Mouse (Mus musculus): ENCODE measurements around the gene Nudt17. TPM values are rescaled to one million over a fixed set of nuclear protein-coding genes. Genes with fewer than 3 reads are reported as not detected.
"Not testable (repeated sequence)": the region's sequence is repeated elsewhere in the genome, so short reads cannot be mapped to it uniquely, and the experiment has no call there.

The Nudt17 gene
- total RNA-seq, 2 experiments from 2014 or later = 5.3 to 5.4 TPM

- intact Hi-C loops (cut with DNase I) = no loop called here
- DNase-seq = no peak
These were observed 2.1 kb downstream of the Nudt17 start for GRCm38 (mm10) chr3:96706217-96706616.

DNA sequence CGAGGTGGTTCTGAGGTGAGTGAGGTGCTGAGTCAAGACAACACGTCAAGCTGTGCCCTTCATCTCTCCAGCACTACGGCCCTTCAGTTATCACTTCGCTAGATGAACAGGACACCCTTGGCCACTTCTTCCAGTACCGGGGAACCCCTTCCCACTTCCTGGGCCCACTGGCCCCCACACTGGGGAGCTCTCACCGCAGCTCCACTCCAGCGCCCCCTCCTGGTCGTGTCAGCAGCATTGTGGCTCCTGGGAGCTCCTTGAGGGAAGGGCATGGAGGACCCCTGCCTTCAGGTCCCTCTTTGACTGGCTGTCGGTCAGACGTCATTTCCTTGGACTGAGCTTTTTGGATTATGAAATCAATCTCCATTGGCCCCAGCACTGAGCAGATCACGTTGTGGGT is 3.6 kb downstream of the Nudt17 start:
- peak; percentile 41 for DNase-seq
- intact Hi-C loops (cut with DNase I) = no loop called here

DNA sequence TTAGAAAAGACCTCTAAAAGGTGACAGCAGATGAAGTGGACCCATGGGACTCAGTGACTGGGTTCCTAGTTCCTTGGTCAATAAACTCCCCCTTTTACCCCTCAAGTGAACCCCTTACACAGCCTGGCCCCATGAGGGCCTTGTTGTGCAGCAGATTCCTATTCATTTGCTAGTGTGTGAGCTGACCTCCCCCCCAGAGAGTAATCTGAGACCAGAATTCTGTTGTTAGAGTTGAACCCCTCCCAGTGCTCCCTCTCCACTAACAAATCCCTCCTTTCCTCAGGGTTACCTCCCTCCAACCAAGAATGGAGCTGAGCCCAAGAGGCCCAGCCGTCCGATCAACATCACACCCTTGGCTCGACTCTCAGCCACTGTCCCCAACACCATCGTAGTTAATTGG is 7.4 kb downstream of the Nudt17 start:
- DNase-seq = no peak
- intact Hi-C loops (cut with DNase I) = no loop called here

- no peak for DNase-seq
- intact Hi-C loops (cut with DNase I) = no loop called here
These were observed 8.0 kb downstream of the Nudt17 start for GRCm38 (mm10) chr3:96700376-96700775.

GRCm38 (mm10) chr3:96698993-96699690 is 9.2 kb downstream of the Nudt17 start:
- no peak for DNase-seq
- intact Hi-C loops (cut with DNase I) = no loop called here

DNA sequence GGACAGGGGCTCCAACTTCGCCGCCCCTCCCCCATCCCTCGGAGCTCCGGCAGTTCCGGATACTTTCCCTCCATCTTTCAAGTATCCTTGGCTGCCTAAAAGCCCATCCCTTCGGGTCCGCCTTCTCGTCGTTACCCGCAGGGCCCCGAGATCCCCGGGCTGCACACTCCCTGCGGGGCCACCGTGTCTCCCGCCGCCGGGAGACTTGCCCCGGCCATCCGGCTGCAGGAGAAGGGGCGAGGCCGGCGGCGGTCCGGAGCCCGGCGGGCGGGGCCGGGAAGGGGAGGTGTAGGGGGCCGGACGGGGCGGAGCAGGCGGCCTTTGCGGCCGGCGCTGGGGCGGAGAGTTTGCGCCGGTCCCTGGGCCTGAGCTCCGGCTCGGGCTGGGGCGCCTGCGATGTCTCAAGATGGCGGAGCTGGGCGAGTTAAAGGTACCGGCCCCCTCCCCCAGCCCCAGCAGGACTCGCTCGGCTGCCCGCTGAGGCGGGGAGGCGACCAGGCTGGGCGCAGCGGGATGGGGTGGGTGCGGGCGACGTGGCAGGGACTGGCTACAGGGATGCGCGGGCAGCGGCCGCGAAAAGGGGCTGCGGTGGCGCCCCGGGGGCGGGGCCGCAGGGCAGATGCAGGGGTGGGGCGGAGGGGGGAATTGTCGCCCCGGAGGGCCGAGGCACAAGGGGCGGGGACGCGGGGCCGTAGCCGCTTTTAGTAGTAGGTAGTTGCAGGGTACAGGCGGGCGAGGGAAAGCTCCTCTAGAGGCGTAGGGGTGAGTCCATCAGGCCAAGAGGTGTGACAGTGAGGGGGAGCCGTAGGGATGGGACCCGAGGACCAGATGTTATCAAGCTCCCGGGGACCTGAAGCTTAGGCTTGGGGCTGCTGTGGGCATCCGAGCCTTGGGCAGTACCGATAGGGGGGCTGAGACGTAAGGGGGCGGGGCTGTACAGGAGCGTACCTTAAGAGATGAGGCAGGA is 11.3 kb downstream of the Nudt17 start:
- DNase-seq = peak; percentile 89
- intact Hi-C loops (cut with DNase I) = no loop called here

- intact Hi-C loops (cut with DNase I) = no loop called here
These were observed 12.1 kb downstream of the Nudt17 start, which contains the start of gene Pias3 for GRCm38 (mm10) chr3:96696198-96696765. Gene Pias3 (plus strand): TSS chr3:96696384.

GRCm38 (mm10) chr3:96693579-96693978 is 14.8 kb downstream of the Nudt17 start:
- intact Hi-C loops (cut with DNase I) = no loop called here
- DNase-seq = no peak

More at GRCm38 (mm10) chr3:96696198-96696765, 12.1 kb downstream of the Nudt17 start, which contains the start of gene Pias3:
- peak; percentile 81 for DNase-seq

DNA sequence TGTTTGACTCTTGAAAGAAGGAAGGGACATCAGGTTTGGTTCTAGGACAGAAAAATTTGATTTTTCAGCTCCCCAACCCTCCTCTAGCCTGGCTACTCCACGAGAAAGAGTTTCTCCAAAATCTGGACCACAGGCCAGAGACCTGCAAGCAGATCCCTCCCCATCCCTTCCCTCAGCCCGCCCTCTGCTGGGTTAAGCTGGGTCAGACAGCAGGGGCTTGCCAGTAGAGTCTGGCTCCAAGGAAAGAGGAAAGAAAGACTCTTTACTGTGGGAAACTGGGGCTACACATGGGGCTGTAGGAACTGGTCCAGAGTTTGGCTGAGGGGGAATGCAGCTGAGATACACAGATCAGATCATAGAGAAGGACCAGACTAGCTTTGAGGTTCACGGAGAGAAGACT is 15.9 kb downstream of the Nudt17 start:
- intact Hi-C loops (cut with DNase I) = no loop called here
- peak; percentile 65 for DNase-seq

- DNase-seq = no peak
- intact Hi-C loops (cut with DNase I) = no loop called here
These were observed 18.1 kb downstream of the Nudt17 start for GRCm38 (mm10) chr3:96690298-96690697.

DNA sequence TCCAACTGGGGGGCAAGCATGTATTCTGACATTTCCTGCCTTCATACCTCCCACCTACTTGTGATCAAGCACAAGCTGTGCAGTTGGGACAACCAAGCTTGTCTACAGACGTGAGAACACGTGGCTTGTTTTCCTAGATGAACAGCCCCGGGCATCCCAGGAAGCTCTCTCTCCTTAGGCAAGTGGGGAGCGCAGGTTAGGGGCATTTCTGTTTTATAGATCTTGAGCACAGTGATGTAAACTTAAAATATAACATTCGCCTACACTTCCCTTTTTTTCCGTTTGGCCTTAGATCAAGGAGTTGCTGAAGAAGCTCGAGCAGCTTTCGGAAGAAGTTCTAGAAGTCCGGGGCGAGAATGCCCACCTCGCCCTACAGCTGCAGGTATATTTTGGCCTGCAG is 19.5 kb downstream of the Nudt17 start:
- intact Hi-C loops (cut with DNase I) = no loop called here
- no peak for DNase-seq

DNA sequence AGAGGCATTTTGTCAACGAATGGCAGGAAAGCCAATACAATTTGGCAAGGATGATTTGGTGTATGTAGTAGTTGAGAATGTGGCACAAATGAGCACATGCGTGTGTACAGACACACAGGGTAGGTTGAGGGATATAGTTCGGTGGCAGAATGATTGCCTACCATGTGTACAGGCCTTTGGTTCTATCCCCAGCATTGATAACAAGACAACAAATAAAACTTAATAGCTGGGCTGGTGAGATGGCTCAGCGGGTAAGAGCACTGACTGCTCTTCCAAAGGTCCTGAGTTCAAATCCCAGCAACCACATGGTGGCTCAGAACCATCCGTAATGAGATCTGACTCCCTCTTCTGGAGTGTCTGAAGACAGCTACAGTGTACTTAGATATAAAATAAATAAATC is 22.3 kb downstream of the Nudt17 start:
- intact Hi-C loops (cut with DNase I); DNase-seq: not testable (repeated sequence)

GRCm38 (mm10) chr3:96684822-96685156 is 23.6 kb downstream of the Nudt17 start:
- no peak for DNase-seq
- intact Hi-C loops (cut with DNase I) = no loop called here

DNA sequence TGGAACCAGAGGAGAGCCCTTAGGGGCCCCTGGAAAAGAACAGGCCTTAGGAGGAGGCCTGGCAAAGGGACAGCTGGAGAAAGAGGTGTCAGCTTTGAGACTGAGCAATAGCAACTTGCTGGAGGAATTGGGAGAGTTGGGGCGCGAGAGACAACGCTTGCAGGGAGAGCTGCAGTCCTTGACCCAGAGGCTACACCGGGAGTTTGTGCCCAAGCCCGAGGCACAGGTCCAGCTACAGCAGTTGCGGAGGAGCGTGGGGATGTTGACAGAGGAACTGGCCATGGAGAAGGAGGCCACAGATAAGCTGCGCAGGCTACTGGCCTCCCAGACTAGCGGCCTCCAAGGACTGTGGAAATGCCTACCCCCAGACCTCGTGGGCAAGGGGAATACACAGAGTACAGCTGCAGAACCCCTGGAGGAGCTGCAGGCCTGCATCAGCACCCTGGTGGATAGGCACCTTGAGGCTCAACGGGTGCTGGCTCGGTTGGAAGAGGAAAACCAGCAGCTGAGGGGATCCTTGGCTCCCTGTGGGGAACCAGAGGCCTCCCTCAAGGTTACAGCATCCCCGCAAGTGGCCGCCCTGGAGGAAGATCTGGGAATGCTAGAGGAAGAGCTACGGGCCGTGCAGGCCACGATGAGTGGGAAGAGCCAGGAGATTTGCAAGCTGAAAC is 24.1 kb downstream of the Nudt17 start:
- intact Hi-C loops (cut with DNase I) = no loop called here
- no peak for DNase-seq

GRCm38 (mm10) chr3:96683496-96683895 is 24.9 kb downstream of the Nudt17 start:
- intact Hi-C loops (cut with DNase I) = no loop called here
- no peak for DNase-seq

- intact Hi-C loops (cut with DNase I) = no loop called here
- no peak for DNase-seq
These were observed 27.9 kb downstream of the Nudt17 start for GRCm38 (mm10) chr3:96680269-96680956.

DNA sequence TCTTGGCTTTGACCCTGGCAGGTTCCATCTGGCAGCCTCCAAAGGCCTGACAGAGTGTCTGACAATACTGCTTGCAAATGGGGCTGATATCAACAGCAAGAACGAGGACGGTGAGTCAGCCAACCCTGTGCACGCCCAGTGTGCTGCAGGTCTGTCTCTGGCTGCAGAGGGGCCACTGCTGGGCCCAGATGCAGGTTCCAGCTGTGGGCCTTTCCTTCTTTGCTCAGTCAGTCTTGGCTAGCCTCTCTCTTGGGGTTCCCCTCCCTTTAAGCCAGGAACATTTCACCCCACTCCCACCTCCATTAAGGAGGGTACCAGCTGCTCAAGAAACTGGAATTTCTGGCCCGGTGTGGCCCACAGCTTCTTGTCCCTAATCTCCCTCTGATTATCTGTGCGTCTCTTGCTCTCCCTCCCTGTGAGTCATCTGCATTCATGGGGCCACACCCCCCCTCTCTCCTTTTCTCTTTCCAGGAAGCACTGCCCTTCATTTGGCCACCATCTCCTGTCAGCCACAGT is 29.1 kb downstream of the Nudt17 start:
- intact Hi-C loops (cut with DNase I) = no loop called here

GRCm38 (mm10) chr3:96678456-96678855 is 29.9 kb downstream of the Nudt17 start:
- DNase-seq = no peak
- intact Hi-C loops (cut with DNase I) = no loop called here

More for the DNA sequence above, 29.1 kb downstream of the Nudt17 start:
- DNase-seq = no peak

DNA sequence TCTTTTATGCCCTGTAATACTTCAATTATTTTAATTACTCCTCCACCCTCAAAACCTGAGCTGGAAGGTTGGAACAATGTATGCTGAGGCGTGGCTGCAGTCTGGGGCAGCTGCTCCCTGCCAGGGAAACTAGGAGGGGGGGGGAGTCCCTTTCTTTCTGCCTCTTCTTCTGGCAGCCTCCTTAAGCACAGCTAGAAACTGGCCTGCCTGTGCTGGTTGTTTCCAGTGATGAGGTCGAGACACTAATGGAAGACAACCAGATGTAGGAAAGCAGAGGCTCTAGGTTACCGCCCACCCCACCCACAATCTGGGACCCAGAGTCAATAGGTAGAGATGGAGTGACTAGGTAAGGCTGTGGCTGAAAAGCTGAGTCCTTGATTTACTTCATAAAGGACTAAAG is 32.7 kb downstream of the Nudt17 start:
- intact Hi-C loops (cut with DNase I) = no loop called here
- DNase-seq = no peak

- intact Hi-C loops (cut with DNase I) = no loop called here
These were observed 33.2 kb downstream of the Nudt17 start for GRCm38 (mm10) chr3:96675171-96675570.

More at GRCm38 (mm10) chr3:96675171-96675570, 33.2 kb downstream of the Nudt17 start:
- no peak for DNase-seq
